10 mouse cellular contexts compared by ENCODE assay signal in the genomic region with DNA sequence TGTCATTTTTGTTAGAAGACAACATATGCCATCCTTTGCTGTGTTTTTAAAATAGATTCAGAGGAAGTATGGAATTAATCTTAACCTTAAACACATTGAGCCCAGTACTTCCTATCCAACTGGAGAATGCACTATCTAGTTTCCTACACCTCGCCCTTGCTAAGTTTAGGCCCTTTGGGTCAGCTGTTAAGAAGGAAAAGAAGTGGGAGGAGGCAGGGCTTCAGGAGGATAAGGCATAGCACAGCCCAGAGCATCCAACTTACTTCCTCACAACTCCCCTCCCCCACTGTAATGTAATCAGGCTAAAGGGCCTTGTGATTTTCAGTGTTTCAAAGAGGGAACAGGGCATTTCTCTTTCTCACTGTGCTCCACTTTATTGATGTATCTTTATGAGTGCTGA.
DNase-seq lines count a peak whose midpoint lies in the region; ATAC-seq and TF ChIP-seq lines count a peak whose summit lies in the region.
"Had no signal": no experiment of that assay in that cellular context is flagged by ENCODE, and none has a peak within 500 bp of the region (broad histone marks: within the 10 kb centered on the region; RNA-seq: fewer than 3 reads in every experiment).

No protein-coding gene starts in this region.

- TF ChIP-seq CTCF in lung, embryonic 14.5 days (IDR thresholded peaks at IDR 0.05; ENCODE audit: low read depth), result no peak
- TF ChIP-seq CTCF in lung, adult 2 months (IDR thresholded peaks at IDR 0.05; ENCODE audit: insufficient read depth, low read length), result no peak
- TF ChIP-seq CTCF in liver, embryonic 14.5 days (IDR thresholded peaks at IDR 0.05; ENCODE audit: low read depth), result no peak

- peak; percentile 84 for ATAC-seq in lung, embryonic 14.5 days (ENCODE audit: insufficient read depth)
- peak; percentile 66; the same call in 1 of the 2 replicates for ATAC-seq in liver, embryonic 14.5 days (ENCODE audit: insufficient read depth)
- ATAC-seq in neural tube, embryonic 15.5 days (ENCODE audit: low FRiP score), result no peak

- TF ChIP-seq EP300 in liver, embryonic 14.5 days (IDR thresholded peaks at IDR 0.05; ENCODE audit: low read depth), result no peak

- no peaks in the 10 kb centered on the region for H3K36me3 ChIP-seq in lung, embryonic 14.5 days (ENCODE audit: insufficient read depth)
- H3K36me3 ChIP-seq in liver, embryonic 14.5 days (replicated peaks; ENCODE audit: control insufficient read depth, insufficient read depth, low read depth), result no peaks in the 10 kb centered on the region
- H3K36me3 ChIP-seq in neural tube, embryonic 15.5 days, result no peaks in the 10 kb centered on the region

- no peak for TF ChIP-seq POLR2A in lung, adult 2 months (IDR thresholded peaks at IDR 0.05; ENCODE audit: borderline replicate concordance, extremely low read depth, low read depth, low read length)

- no peak overlapping the region for H3K4me3 ChIP-seq in lung, embryonic 14.5 days (ENCODE audit: low read depth, low read length)
- H3K4me3 ChIP-seq in lung, adult 2 months (replicated peaks; ENCODE audit: extremely low read depth, low read depth, low read length), result no peak overlapping the region
- no peak overlapping the region for H3K4me3 ChIP-seq in liver, embryonic 14.5 days (ENCODE audit: insufficient read depth in 1 of 2, low read depth in 2 of 2, low read length in 2 of 2)
- no peak overlapping the region for H3K4me3 ChIP-seq in neural tube, embryonic 15.5 days (replicated peaks)

- H3K9me3 ChIP-seq in lung, embryonic 14.5 days (ENCODE audit: low read depth, low read length), result no peaks in the 10 kb centered on the region
- no peaks in the 10 kb centered on the region for H3K9me3 ChIP-seq in liver, embryonic 14.5 days (ENCODE audit: control insufficient read depth, low read length)
- no peaks in the 10 kb centered on the region for H3K9me3 ChIP-seq in neural tube, embryonic 15.5 days (replicated peaks)

- no peak overlapping the region for H3K27ac ChIP-seq in lung, embryonic 14.5 days (ENCODE audit: low read depth)
- no peak overlapping the region for H3K27ac ChIP-seq in liver, embryonic 14.5 days
- no peak overlapping the region for H3K27ac ChIP-seq in neural tube, embryonic 15.5 days (replicated peaks)

- no peaks in the 10 kb centered on the region for H3K4me1 ChIP-seq in lung, embryonic 14.5 days (ENCODE audit: insufficient read depth)
- H3K4me1 ChIP-seq in lung, adult 2 months (ENCODE audit: control insufficient read depth, insufficient read depth, low read length), result peaks cover 5% of the 10 kb centered on the region; the same call in 1 of the 2 replicates
- peaks cover 0 to 5% of the 10 kb centered on the region in 2 experiments; a peak in 2 of 4 replicates for H3K4me1 ChIP-seq in liver, embryonic 14.5 days (replicated peaks; ENCODE audit: control insufficient read depth in 2 of 2, insufficient read depth in 2 of 2, low read length in 1 of 2)
- no peaks in the 10 kb centered on the region for H3K4me1 ChIP-seq in neural tube, embryonic 15.5 days

- H3K27me3 ChIP-seq in lung, embryonic 14.5 days (ENCODE audit: insufficient read depth, low read length), result no peaks in the 10 kb centered on the region
- H3K27me3 ChIP-seq in liver, embryonic 14.5 days (ENCODE audit: control insufficient read depth, insufficient read depth, low read length), result no peaks in the 10 kb centered on the region
- no peaks in the 10 kb centered on the region for H3K27me3 ChIP-seq in neural tube, embryonic 15.5 days (replicated peaks)

- H3K4me2 ChIP-seq in lung, embryonic 14.5 days, result no peak overlapping the region
- H3K4me2 ChIP-seq in liver, embryonic 14.5 days (ENCODE audit: low read depth), result no peak overlapping the region
- no peak overlapping the region for H3K4me2 ChIP-seq in neural tube, embryonic 15.5 days

- H3K9ac ChIP-seq in lung, embryonic 14.5 days, result no peak overlapping the region
- no peak overlapping the region for H3K9ac ChIP-seq in liver, embryonic 14.5 days (replicated peaks)
- H3K9ac ChIP-seq in neural tube, embryonic 15.5 days (replicated peaks), result no peak overlapping the region

- DNase-seq in lung, embryonic 14.5 days, result peak; percentile 62
- DNase-seq in lung, adult 2 months, result no peak
- DNase-seq in forelimb bud, embryonic 11.5 days (ENCODE audit: low read depth, low spot score), result peak; percentile 19
- peak in 1 of 3 experiments; percentile 6 for DNase-seq in liver, embryonic 14.5 days (ENCODE audit: low read depth in 3 of 3, low spot score in 3 of 3)
- DNase-seq in yolk sac, embryonic 10.5 days (ENCODE audit: low spot score), result peak; percentile 8
- DNase-seq in spleen, adult 12 weeks (ENCODE audit: low spot score), result no peak
- DNase-seq: midbrain, embryonic 14.5 days; right cerebral cortex, postnatal 25 days; thymus, postnatal 36 days had no signal

- 32% methylated on average over 1 of the region's 1 CpGs for WGBS in lung, embryonic 14.5 days
- 30% methylated on average over 1 of the region's 1 CpGs for WGBS in lung, adult 2 months
- 27% methylated on average over 1 of the region's 1 CpGs for WGBS in liver, embryonic 14.5 days (ENCODE audit: insufficient replicate concordance)
- WGBS in neural tube, embryonic 15.5 days, result 80% methylated on average over 1 of the region's 1 CpGs

Comparison
In these comparisons a context has a peak if more than half of its experiments do, and no peak if none do; other contexts are left out.
1. DNase-seq: peak in lung, embryonic 14.5 days (single experiment), forelimb bud, embryonic 11.5 days (single experiment) and yolk sac, embryonic 10.5 days (single experiment); none in lung, adult 2 months (single experiment) and spleen, adult 12 weeks (single experiment).